Mouse (Mus musculus) lung, embryonic 16.5 days (tissue): Measurements from ENCODE around the gene Btbd10. TPM values are rescaled to one million over a fixed set of nuclear protein-coding genes. Genes with fewer than 3 reads are reported as not detected.

Experiments
- ATAC-seq: fragments of 200-750 bp; cut with Nextera tagmentation; 2 replicates; pipeline ENCODE4 v1.8.0; 2017; ENCODE audit warnings: low read depth, mild to moderate bottlenecking, moderate library complexity
- H3K27ac ChIP-seq: fragments of 300-500 bp; sonication (generic); 2 replicates; pipeline ENCODE4 v1.5.1; 2014; ENCODE audit warnings: mild to moderate bottlenecking, control low read depth, low read length
- H3K27me3 ChIP-seq: fragments of 300-500 bp; sonication (generic); 2 replicates; pipeline ENCODE4 v1.6.1; 2014; ENCODE audit warnings: low read depth, low read length, mixed read lengths; ENCODE audit not compliant: control insufficient read depth, insufficient read depth
- H3K36me3 ChIP-seq: fragments of 300-500 bp; sonication (generic); 2 replicates; pipeline ENCODE4 v1.6.1; 2014; ENCODE audit warnings: low read length; ENCODE audit not compliant: control insufficient read depth, insufficient read depth
- H3K4me1 ChIP-seq: fragments of 300-500 bp; sonication (generic); replicated peaks from 2 replicates; pipeline ENCODE4 v1.6.1; 2014; ENCODE audit warnings: low read length, mixed read lengths; ENCODE audit not compliant: control insufficient read depth, insufficient read depth
- H3K4me2 ChIP-seq: fragments of 300-500 bp; sonication (generic); 2 replicates; pipeline ENCODE4 v1.6.1; 2014; ENCODE audit warnings: low read depth, low read length, control low read depth
- H3K4me3 ChIP-seq: fragments of 300-500 bp; sonication (generic); 2 replicates; pipeline ENCODE4 v1.5.1; 2014; ENCODE audit warnings: mild to moderate bottlenecking, low read length, control low read depth
- H3K9ac ChIP-seq: fragments of 300-500 bp; sonication (generic); 2 replicates; pipeline ENCODE4 v1.6.1; 2014; ENCODE audit warnings: low read length, control low read depth
- H3K9me3 ChIP-seq: fragments of 300-500 bp; sonication (generic); 2 replicates; pipeline ENCODE4 v1.6.1; 2016; ENCODE audit warnings: low read length; ENCODE audit not compliant: control insufficient read depth
- WGBS: fragments of 180-500 bp; shearing (Covaris S2); extraction: QIAGEN DNeasy Blood & Tissue Kit; methylation state at CpG from one replicate; pipeline ENCODE4 v1.1.7; 2014; 5-methylcytosine and 5-hydroxymethylcytosine counted together
- polyA plus RNA-seq: library from polyadenylated mRNA; unstranded; fragments of >200 nt; fragmentation: Nextera tagmentation; extraction: Ambion mirVana; gene quantifications from 2 replicates; pipeline ENCODE4 v1.2.1, GENCODE M21; 2015

The Btbd10 gene
- polyA plus RNA-seq, 1 experiment from 2014 or later: 23.0 TPM

DNA sequence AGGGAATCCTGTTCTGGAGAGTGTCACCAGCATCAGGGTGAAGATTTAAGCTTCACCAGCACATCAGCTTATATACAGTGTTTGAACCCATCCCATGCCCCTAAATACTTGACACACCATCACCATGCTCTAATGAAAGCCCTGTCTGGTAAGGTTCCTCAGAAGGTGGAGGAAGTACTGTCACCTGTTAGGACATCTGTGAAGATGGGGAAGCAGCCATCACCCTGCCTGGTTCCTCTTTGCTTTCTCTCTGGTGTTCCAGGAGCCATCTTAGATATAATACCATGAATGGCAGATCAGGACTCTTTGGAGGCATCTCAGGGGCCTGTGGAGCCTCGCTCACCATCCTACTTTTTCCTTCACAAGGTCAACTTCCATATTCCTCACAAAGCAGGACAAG is 3.5 kb upstream of the Btbd10 start:
- 68% methylated on average over 1 of the region's 1 CpGs for WGBS
- no peak for ATAC-seq
- H3K9me3 ChIP-seq: no peaks in the 10 kb centered on the region
- H3K9ac ChIP-seq: no peak overlapping the region
- no peak overlapping the region for H3K27ac ChIP-seq
- H3K4me1 ChIP-seq: peaks cover 6% of the 10 kb centered on the region; the same call in 1 of the 2 replicates
- no peaks in the 10 kb centered on the region for H3K36me3 ChIP-seq
- no peaks in the 10 kb centered on the region for H3K27me3 ChIP-seq
- H3K4me2 ChIP-seq: no peak overlapping the region
- H3K4me3 ChIP-seq: no peak overlapping the region

DNA sequence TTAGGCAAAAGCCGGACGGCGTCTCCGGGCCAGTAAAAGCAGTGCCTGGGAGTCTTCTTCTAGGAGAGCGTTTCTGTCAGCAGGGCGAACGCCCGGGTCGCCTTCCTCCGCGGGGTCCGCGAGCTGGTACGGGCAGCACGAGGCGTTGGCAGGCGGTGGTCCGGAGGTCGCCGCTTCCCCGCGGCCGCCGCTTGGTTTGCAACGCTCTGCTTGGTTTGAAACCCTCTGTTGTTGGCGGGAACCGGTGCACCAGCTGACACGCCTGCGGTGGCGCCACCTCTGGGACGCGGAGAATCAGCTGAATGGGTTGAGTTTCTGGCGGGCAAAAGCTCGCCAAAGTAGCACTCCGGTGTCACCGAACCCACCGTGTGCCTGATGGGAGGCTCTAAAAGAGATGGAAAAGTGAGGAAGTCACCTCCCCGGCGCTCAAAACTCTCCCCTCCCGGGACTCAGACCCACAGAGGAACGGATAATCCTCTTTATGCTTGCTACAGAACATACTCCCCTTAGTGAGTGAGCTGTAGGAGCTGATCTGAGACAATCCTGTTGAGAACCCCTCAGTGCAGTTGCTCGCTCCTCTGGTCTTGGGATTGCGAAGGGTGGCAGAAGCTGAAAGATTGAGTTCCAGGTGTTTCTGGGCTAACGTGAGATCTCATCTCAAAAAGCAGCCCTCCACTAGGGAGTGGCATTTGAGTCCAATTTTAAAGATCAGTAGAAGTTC is 588 bp upstream of the Btbd10 start:
- Histone ChIP-seq H3K36me3 (no peaks in the 10 kb centered on the region), H3K4me1 (peaks cover 8% of the 10 kb centered on the region; the same call in 1 of the 2 replicates), H3K27ac (peak overlapping the region; percentile 81), H3K9me3 (no peaks in the 10 kb centered on the region), H3K9ac (peak overlapping the region; percentile 87), H3K4me2 (peak overlapping the region; percentile 96), H3K27me3 (no peaks in the 10 kb centered on the region), H3K4me3 (peak overlapping the region; percentile 86)
- WGBS: under 1% methylated on average over 44 of the region's 44 CpGs
- peak; percentile 77 for ATAC-seq

DNA sequence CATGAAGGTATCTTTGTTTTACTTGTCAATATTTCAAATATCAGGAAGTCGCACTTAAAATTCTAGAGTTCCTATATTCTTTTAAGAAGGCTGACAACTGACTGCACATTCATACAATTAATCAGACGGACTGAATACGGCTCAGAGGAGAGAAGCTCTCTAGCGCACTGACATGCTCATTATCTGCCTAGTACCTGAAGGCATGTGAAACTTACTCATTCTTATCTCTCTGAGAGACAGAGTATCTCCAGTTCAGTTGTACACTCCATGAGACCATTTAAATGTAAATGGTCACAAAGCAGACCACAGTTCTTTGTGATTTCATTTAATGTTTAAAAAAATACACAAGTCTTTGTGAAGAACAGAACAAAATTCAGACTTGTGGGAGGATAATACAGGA is 1.8 kb downstream of the Btbd10 start:
- WGBS: 77% methylated on average over 4 of the region's 4 CpGs

DNA sequence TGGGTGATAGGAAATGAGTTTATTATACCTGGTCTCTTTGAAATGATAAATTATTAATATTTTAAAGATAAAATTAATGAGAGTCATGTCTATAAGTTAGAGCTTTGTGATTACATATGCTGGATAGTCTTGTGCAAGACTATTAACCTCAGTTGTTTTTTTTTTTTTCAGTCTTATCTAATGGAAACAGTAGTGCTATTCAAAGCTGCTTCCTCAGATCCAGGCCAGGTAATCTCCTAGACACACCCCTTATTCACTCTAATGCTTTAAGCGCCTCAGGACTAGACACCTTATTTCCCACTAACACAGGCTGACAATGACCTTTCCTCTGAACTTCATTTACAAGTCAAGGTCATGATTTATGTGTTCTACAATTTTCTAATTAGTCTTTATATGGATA is 20.1 kb downstream of the Btbd10 start:
- no peaks in the 10 kb centered on the region for H3K4me1 ChIP-seq
- H3K27me3 ChIP-seq: no peaks in the 10 kb centered on the region
- H3K9me3 ChIP-seq: no peaks in the 10 kb centered on the region
- no peak overlapping the region for H3K9ac ChIP-seq
- ATAC-seq: no peak
- H3K4me2 ChIP-seq: no peak overlapping the region
- H3K36me3 ChIP-seq: no peaks in the 10 kb centered on the region
- H3K27ac ChIP-seq: no peak overlapping the region
- 79% methylated on average over 1 of the region's 1 CpGs for WGBS
- H3K4me3 ChIP-seq: no peak overlapping the region

More for the DNA sequence above, 1.8 kb downstream of the Btbd10 start:
- Histone ChIP-seq H3K4me3 (no peak overlapping the region), H3K4me2 (no peak overlapping the region), H3K27ac (no peak overlapping the region), H3K36me3 (no peaks in the 10 kb centered on the region), H3K27me3 (no peaks in the 10 kb centered on the region), H3K4me1 (peaks cover 8% of the 10 kb centered on the region; the same call in 1 of the 2 replicates), H3K9me3 (no peaks in the 10 kb centered on the region), H3K9ac (no peak overlapping the region)
- ATAC-seq: no peak

DNA sequence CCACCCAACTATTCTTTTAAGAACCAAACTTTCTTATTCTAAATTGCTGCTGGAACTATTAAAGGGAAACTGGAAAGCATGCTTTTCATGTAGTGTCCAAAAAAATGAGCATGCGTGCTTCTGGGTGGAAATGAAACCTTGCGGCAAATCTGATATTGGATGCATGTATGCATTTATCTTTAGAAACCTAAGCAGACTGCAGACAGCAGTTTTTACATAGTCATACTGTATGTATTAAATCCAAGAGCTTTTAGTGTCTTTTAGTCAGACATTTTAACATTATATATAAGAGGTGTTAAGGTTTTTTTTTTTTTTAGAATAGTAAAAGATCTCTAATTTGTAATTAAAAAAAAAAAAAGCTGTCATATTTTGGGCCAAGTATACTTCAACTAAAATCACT is 21.5 kb downstream of the Btbd10 start:
- no peak overlapping the region for H3K4me2 ChIP-seq

DNA sequence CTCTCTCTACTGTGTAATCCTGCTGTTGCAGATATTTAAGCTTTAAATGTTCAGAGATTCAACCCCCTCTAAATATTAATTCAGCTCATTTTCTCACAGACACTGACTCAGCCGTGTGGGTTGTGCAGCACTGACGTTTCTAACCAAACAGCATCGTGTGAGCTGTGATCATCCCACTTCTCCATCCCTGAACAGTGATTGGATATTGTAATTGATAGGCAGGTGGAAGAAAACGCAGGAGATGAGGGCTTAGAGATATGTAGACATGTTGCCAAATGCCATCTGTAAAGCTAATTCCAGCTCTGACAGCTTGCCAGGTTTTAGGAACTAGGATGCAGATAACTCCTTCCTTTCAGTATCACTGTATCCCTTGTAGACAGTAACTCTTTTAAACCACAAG is 21.9 kb downstream of the Btbd10 start:
- Histone ChIP-seq H3K27ac (no peak overlapping the region), H3K4me2 (no peak overlapping the region), H3K27me3 (no peaks in the 10 kb centered on the region), H3K4me3 (no peak overlapping the region), H3K36me3 (no peaks in the 10 kb centered on the region), H3K9me3 (no peaks in the 10 kb centered on the region), H3K4me1 (no peaks in the 10 kb centered on the region), H3K9ac (no peak overlapping the region)
- WGBS: 37% methylated on average over 4 of the region's 4 CpGs
- ATAC-seq: no peak

More for the DNA sequence above, 21.5 kb downstream of the Btbd10 start:
- WGBS: 91% methylated on average over 2 of the region's 2 CpGs
- Histone ChIP-seq H3K27ac (no peak overlapping the region), H3K36me3 (no peaks in the 10 kb centered on the region), H3K4me1 (no peaks in the 10 kb centered on the region), H3K27me3 (no peaks in the 10 kb centered on the region), H3K9me3 (no peaks in the 10 kb centered on the region), H3K4me3 (no peak overlapping the region), H3K9ac (no peak overlapping the region)
- ATAC-seq: no peak

DNA sequence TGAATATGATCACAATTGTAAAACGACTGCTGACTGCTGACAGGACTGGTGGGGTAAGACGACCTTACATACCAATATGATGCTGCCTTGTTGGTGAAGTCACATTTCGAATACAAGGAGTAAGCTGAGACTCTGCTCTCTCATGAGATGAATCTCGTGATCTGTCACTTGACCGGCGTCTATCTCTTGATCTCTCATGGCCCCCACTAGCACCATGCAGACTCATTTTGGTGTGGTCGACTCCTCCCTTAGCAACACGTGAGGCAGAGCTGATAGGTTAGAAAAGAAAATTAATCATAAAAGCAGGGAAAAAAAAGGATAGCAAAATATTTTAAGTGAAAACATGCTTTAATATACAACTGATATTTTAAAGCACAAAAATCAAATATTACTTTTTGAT is 33.9 kb downstream of the Btbd10 start:
- WGBS: 82% methylated on average over 8 of the region's 8 CpGs
- Histone ChIP-seq H3K9me3 (no peaks in the 10 kb centered on the region), H3K27ac (no peak overlapping the region), H3K4me2 (no peak overlapping the region), H3K36me3 (no peaks in the 10 kb centered on the region), H3K27me3 (no peaks in the 10 kb centered on the region), H3K4me3 (no peak overlapping the region), H3K9ac (no peak overlapping the region), H3K4me1 (no peaks in the 10 kb centered on the region)
- no peak for ATAC-seq

DNA sequence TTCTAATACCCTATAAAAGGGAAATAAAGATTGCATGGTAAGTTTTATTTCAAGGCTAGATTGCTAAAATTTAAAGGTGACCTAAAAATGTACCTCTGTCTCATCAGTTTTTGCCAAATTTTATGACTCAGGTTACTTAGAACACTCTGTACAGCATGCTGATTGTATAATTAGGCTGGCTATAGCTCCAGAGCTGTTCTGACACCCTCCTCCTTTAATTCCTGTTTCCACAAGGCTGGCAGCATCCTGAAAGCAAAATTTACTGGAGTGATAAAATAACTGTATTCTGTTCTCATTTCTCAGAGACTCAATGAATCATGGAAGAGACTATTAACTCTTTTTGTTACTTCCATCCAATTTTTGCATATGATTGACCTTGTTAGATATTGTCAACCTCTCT is 35.2 kb downstream of the Btbd10 start:
- Histone ChIP-seq H3K27ac (no peak overlapping the region), H3K9me3 (no peaks in the 10 kb centered on the region), H3K4me1 (no peaks in the 10 kb centered on the region), H3K36me3 (no peaks in the 10 kb centered on the region), H3K4me2 (no peak overlapping the region), H3K27me3 (no peaks in the 10 kb centered on the region), H3K4me3 (no peak overlapping the region), H3K9ac (no peak overlapping the region)
- no peak for ATAC-seq

DNA sequence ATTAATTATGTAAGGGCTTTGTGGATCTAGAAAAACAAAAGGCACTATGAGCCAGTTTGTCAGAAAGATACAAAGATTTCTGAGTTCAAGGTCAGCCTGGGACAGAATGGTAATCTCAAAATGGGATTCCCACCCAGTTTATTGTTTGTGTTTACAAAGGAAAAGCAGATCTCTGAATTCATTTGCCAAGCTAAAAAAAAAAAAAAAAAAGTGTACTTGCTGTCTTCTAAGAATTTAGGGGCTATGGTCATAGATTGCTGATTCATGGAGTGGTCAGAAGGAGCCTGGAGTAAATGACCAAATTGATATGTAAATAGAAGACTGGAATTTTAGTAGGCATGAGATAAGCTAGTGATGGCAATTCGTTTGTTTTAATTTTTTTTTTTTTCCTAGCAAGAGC is 49.1 kb downstream of the Btbd10 start:
- no peak overlapping the region for H3K4me3 ChIP-seq
- no peak overlapping the region for H3K27ac ChIP-seq
- WGBS: 32% methylated on average over 1 of the region's 1 CpGs
- H3K9ac ChIP-seq: no peak overlapping the region
- H3K36me3 ChIP-seq: peaks cover 4% of the 10 kb centered on the region; the same call in 1 of the 2 replicates
- no peak overlapping the region for H3K4me2 ChIP-seq
- ATAC-seq: no peak
- no peaks in the 10 kb centered on the region for H3K9me3 ChIP-seq
- no peaks in the 10 kb centered on the region for H3K27me3 ChIP-seq
- no peaks in the 10 kb centered on the region for H3K4me1 ChIP-seq
